Mouse (Mus musculus) retina, postnatal 1 day (tissue): ENCODE measurements around the gene Nfic.

Experiments used
- DNase-seq: peaks from one replicate; pipeline ENCODE4 v3.0.0-alpha.2; 2012

Gene Nfic

DNA sequence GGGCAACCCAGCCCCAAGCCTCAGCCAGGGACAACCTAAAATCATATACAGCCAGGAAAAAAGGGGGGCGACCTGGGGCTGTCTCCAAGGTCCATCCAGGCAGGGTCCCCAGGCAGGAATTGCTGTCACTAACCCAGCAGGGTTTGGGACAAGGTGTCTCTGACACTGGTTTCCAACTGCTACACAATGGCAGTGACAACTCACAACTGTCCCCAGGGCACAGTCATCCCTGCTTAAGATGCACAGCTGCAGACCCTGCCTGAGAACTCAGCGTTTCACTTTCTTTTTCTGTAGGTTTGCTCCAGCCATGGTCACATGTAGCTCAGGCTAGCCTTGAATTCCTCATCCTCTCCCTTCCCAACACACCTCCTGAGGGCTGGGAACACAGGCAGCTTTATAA, 26.3 kb downstream of the Nfic start:
- no peak for DNase-seq

GRCm38 (mm10) chr10:81428507-81428870, 26.9 kb downstream of the Nfic start:
- no peak for DNase-seq

DNA sequence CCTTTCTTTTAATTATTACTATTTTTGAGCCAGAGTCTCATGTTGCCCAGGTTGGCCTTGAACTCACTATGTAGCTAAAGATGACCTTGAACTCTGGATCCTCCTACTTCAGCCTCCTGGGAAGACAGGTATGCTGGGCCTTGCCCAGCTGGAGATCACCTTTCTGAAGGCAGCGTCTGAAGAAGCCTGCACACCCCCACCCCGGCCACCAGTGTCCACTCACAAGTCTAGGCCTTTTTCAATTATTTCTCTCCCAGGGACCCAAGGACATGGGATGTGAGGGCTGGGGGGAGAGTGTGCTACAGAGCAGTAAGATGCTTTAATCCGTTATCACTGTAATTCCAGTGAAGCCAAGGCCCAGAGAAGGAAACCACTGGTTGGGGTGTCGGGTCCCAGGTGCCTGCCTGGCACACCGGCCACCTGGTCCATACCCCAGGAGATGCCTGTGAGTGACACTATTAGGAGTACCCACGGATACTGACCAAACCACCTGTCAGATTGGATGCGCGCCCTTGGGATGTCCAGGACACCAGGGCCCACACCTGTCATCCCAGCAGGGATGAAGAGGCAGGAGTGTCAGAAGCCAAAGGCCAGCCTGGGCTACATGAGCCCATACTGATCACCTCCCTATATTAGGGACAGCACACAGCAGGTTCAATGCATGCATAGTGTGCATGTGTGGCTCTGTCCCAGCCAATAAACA, 27.5 kb downstream of the Nfic start:
- DNase-seq = no peak

GRCm38 (mm10) chr10:81427327-81427726, 28.1 kb downstream of the Nfic start:
- no peak for DNase-seq

GRCm38 (mm10) chr10:81426897-81427296, 28.5 kb downstream of the Nfic start:
- DNase-seq = no peak

DNA sequence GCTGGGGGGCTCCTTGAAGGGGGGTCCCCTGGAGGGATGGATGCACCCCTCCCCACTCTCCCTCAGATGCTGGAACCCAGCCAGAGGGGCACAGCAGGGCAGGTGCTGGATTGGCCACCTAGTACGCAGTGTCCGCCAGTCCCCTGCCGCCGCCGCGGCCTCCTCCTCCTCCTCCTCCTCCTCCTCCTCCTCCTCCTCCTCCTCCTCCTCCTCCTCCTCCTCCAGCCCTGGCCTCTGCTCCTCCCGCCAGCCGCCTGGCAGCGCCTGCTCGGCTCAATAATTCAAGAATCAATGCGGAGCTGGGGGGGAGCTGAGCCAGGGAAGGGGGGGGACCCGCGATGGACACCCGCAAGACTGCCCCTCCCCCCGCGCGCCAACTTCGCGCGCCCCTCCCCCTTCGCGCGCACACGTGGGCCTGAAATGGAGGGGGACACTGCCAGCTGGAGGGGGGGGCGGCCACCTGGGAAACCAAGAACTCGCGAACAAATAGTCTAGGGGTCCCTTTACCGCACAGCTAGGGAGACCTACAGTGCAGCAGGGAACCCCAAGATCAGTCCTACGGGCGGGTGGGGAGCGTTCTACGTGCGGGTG, 29.3 kb downstream of the Nfic start:
- DNase-seq = no peak

- DNase-seq = peak; percentile 12
Observed at GRCm38 (mm10) chr10:81425236-81425850, 30.1 kb downstream of the Nfic start.

DNA sequence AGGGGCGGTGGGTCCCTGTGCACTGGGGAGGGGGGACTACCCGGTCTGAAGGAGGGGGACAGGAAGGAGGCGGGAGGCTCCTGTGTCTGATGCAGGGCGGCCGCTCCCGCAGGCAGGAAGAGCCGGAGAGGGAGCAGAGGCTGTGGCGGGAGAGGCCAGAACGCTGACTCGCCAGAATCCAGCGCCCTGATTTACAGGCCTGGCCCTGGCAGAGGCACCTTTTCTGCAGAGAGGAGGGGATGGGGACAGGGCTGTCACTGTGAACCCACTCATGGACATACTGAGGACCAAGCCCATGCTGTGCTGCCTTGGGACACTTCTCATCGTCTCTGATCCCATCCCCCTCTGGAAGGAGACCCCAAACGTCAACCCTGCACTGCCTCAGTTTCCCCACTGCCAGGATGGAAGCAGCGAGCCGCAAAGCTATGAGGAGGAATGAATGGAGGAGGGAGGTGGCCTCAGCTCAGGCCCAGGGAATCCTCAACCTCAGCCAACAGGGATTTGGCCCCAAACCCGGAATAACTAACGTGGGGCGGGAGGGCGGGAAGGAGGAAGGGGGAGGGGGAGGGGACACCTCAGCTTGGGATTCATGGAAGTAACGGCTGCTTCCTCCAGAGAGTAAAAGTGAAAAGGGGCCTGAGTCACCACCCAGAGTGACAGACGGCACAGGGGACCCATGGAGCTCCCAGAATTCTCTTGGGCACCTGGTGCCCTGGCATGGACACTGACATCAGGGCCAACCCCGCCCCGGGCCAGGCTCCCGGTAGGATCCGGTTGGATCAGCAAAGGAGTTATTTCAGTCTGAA, 31.0 kb downstream of the Nfic start:
- DNase-seq = peak; percentile 36

DNA sequence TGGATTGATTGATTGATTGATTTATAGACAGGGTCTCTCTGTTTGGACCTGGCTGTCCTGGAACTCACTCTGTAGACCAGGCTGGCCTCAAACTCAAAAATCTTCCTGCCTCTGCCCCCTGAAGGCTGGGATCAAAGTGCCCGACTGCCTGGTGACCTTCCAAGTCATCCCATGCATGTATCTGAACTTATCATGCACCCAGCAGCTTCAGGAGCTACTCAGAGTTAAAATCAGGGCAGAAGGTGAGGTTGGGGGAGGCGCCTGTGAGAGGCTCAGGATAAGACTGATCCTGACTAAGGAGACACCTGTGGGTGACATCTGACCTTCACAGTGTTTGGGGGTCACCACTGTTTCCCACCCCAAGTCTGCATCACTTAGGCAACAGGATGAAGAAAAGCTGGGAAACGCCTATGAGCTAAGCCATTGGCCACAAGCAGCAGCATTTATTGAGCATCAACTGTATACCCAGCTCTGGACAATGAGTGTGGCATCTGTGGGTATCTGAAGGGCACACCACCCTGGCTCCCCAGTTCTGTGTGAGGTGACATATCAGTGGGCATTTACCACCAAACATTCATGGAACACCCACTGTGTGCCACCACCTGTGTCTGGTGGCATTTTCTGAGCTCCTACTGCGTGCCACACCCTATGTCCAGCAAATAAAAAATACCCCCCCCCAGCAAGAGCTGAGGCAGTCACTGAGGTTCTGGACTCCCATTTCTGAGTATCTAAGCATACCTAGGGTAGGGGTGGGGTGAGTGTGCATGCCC, 31.8 kb downstream of the Nfic start:
- no peak for DNase-seq

- DNase-seq = no peak
Observed at GRCm38 (mm10) chr10:81422661-81423217, 32.7 kb downstream of the Nfic start.

GRCm38 (mm10) chr10:81422191-81422590, 33.2 kb downstream of the Nfic start:
- no peak for DNase-seq

GRCm38 (mm10) chr10:81421797-81422100, 33.7 kb downstream of the Nfic start:
- no peak for DNase-seq

GRCm38 (mm10) chr10:81421041-81421796, 34.2 kb downstream of the Nfic start:
- DNase-seq = no peak

DNA sequence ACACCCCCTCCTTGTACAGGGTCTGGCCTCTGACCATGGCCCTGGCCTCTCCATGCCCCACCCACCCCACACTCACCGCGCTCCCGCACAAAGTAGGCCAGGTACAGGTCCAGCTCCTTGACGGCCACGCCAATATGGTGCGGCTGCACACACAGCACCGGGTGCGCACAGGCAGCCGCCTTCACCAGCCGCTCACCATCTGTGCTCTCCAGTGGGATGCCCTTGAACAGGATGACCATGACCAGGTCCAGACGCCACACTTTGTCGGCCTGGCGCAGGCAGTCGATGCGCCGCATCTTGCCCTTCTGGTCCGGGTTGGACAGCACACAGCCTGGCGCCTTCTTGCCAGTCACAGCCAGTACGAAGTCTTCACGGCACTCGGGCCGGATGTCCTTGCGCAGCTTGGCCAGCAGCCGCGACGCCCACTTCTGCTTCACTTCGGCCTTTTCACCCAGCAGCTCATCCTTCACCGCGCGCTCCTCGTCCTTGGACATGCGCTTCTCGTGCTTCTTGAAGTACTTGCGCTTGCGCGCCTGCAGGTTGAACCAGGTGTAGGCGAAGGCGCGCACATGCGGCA, 35.2 kb downstream of the Nfic start:
- DNase-seq = no peak

DNA sequence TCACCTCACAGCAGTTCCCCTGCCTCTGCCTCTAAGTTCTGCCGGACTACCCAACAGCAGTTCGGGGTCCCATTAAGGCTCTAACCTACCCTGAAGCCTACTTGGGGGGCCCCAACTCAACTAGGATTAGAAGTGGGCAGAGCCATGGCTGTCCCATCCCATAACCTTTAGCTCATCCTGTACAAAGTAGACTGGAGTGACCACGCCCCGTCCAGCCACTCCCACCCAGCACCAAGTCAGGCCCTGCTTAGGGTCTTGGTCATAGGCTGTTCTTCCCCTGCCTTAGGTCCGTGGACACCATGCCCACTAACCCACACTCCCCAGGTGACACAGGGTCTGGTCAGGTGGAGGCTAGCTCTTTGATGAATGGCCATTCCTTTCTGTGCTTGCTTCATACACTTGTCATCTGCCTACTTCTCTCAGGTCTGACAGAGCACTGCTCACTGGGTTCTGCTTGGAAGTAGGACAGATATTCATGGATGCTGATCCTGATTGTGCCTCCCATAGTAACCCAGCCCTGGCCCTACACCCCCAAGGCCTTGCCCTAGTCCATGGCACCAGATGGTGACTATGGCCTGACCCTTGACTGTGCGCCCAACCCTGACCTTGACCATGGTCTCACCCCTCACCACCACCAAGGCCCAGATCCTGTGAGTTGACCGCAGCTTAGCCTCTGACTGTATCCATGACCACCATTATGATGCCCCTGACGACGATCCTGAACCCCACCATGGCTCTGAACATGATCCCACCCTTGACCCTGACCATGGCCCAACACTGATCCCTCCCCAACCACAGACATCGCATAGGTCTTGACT, 36.1 kb downstream of the Nfic start:
- no peak for DNase-seq

- DNase-seq = no peak
Observed at GRCm38 (mm10) chr10:81418216-81419070, 37.0 kb downstream of the Nfic start.

DNA sequence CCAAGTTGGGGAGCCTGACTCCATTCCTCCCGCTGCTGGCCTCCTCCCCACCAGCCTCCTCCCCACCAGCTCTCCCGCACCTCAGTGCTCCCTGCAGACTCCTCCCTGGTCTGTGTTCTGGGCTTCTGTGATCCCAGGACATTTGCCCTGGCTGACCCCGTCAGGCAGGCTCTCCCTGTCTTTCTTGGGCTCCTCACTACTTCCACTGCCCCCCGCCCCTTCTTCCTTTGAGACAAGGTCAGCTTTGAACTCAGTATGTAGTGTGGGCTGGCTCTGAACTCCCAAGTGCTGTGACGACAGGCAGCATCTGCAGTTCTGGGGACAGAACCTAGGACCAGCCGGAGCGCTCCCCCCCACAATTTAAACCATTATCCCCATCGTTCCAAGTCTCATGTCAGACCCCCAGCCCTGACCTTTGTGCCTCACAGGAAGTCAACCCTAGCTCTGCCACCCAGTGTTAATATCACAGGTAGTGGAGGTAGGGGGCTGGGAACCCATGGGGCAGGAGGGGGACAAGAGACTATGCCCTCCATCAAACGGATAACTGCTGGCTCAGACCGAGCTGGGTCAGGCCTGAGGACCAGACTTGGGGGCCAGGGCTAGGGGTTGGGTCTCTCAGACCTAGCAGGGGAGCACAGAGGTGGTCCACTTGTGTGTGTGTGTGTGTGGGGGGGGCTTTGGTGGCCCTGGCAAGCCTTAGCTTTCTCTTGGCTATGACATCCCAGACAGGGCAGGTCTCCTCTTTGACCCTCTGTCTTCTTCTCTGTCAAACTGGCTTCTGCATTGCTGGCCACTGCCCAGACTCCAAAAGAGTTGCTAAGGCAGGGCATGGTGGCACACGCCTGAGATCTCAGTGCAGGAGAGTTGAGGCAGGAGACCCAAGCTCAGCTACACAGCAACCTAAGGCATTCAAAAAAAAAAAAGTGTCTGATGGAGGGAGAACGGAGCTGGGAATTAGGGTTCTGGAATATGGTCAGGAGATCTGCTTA, 37.9 kb downstream of the Nfic start:
- no peak for DNase-seq

DNA sequence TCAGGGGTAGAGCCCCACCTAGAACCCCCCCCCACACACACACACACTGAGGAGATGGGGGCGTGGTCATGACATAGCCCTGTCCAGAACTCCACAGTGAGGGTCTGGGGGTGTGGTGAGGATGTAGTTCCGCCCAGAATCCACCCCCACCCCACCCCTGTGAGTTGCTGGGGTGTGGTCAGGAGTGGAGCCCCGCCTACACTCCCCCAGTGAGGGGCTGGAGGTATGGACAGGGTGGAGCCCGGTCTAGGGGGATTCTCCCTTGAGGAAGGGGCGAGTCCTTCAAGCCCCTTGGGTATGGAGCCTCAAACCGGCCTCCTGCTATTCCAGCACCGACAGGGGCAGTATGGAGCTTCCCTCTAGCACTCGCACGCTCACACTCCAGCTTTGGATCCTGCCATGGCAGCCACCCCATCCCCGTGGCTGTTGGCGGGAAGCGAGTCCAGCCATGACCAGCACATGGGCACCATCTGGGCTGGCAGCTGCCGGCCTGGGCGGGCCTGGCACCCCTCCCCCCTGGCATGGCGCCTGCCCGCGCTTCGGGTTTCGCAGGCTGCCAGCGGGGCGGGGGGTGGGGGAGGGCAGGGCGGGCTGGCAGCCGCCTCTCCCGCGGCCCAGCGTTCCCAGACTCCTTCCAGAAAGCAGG, 38.7 kb downstream of the Nfic start:
- DNase-seq = peak; percentile 96
